Mouse (Mus musculus) kidney, postnatal 10 days (tissue): ENCODE data around the gene Rasgrp1.

Source experiments
- DNase-seq: peaks from one replicate; pipeline ENCODE4 v3.0.0; 2021; ENCODE audit warnings: mixed read lengths

The Rasgrp1 gene

GRCm38 (mm10) chr2:117331634-117332033 is 11.2 kb downstream of the Rasgrp1 start:
- DNase-seq = no peak

GRCm38 (mm10) chr2:117328521-117329285 is 14.1 kb downstream of the Rasgrp1 start:
- DNase-seq = no peak

GRCm38 (mm10) chr2:117322399-117322798 is 20.4 kb downstream of the Rasgrp1 start:
- DNase-seq = no peak

GRCm38 (mm10) chr2:117321231-117321630 is 21.6 kb downstream of the Rasgrp1 start:
- DNase-seq = no peak

- no peak for DNase-seq
Measured at GRCm38 (mm10) chr2:117318991-117319390, 23.8 kb downstream of the Rasgrp1 start.

GRCm38 (mm10) chr2:117313586-117314235 is 29.1 kb downstream of the Rasgrp1 start:
- DNase-seq = no peak

GRCm38 (mm10) chr2:117312441-117312895 is 30.3 kb downstream of the Rasgrp1 start:
- DNase-seq = no peak

GRCm38 (mm10) chr2:117312030-117312429 is 30.8 kb downstream of the Rasgrp1 start:
- DNase-seq = no peak

- DNase-seq = no peak
Measured at GRCm38 (mm10) chr2:117311349-117311748, 31.5 kb downstream of the Rasgrp1 start.

- no peak for DNase-seq
Measured at GRCm38 (mm10) chr2:117309046-117309445, 33.8 kb downstream of the Rasgrp1 start.

GRCm38 (mm10) chr2:117307959-117308358 is 34.8 kb downstream of the Rasgrp1 start:
- no peak for DNase-seq

GRCm38 (mm10) chr2:117304941-117305340 is 37.9 kb downstream of the Rasgrp1 start:
- DNase-seq = no peak

- no peak for DNase-seq
Measured at GRCm38 (mm10) chr2:117303391-117304350, 39.1 kb downstream of the Rasgrp1 start.

- DNase-seq = no peak
Measured at GRCm38 (mm10) chr2:117299596-117300448, 43.0 kb downstream of the Rasgrp1 start.

- DNase-seq = no peak
Measured at GRCm38 (mm10) chr2:117288291-117288690, 54.5 kb downstream of the Rasgrp1 start.

GRCm38 (mm10) chr2:117263786-117264408 is 78.9 kb downstream of the Rasgrp1 start:
- peak; percentile 76 for DNase-seq

- DNase-seq = no peak
Measured at GRCm38 (mm10) chr2:117262184-117262583, 80.6 kb downstream of the Rasgrp1 start.

GRCm38 (mm10) chr2:117257617-117258016 is 85.2 kb downstream of the Rasgrp1 start:
- DNase-seq = no peak

- no peak for DNase-seq
Measured at GRCm38 (mm10) chr2:117255415-117255814, 87.4 kb downstream of the Rasgrp1 start.

GRCm38 (mm10) chr2:117250001-117250510 is 92.7 kb downstream of the Rasgrp1 start:
- DNase-seq = no peak
